Mouse (Mus musculus) heart, adult 2 months (tissue): ENCODE results near the gene Trpm8. TPM values are rescaled to one million over a fixed set of nuclear protein-coding genes. Genes with fewer than 3 reads are reported as not detected.

Experiments used
- DNase-seq, 2 experiments: peaks; one replicate each; pipeline ENCODE4 v3.0.0; 2021
- H3K27ac ChIP-seq: fragments of 200-600 bp; 2 replicates; pipeline ENCODE4 v1.8.1; 2022
- H3K27me3 ChIP-seq: fragments of 200-500 bp; 2 replicates; pipeline ENCODE4 v1.6.1; 2012; ENCODE audit warnings: mild to moderate bottlenecking, low read length, inconsistent platforms, mixed read lengths; ENCODE audit not compliant: control insufficient read depth, insufficient read depth
- H3K36me3 ChIP-seq: fragments of 200-500 bp; 2 replicates; pipeline ENCODE4 v1.6.1; 2012; ENCODE audit warnings: low read length, inconsistent platforms; ENCODE audit not compliant: control insufficient read depth, insufficient read depth
- H3K4me1 ChIP-seq: fragments of 200-500 bp; 2 replicates; pipeline ENCODE4 v1.6.1; 2011; ENCODE audit warnings: low read length; ENCODE audit not compliant: control insufficient read depth, insufficient read depth
- H3K4me3 ChIP-seq: fragments of 200-600 bp; 2 replicates; pipeline ENCODE4 v1.8.1; 2022
- H3K79me2 ChIP-seq: fragments of 200-500 bp; replicated peaks from 2 replicates; pipeline ENCODE4 v1.6.1; 2012; ENCODE audit warnings: mild to moderate bottlenecking, inconsistent platforms, low read length, moderate library complexity, mixed read lengths; ENCODE audit not compliant: control insufficient read depth, insufficient read depth
- H3K9ac ChIP-seq: fragments of 200-500 bp; 2 replicates; pipeline ENCODE4 v1.6.1; 2012; ENCODE audit warnings: low read depth, mild to moderate bottlenecking, control low read depth, inconsistent platforms, low read length, mixed read lengths
- CTCF ChIP-seq: fragments of 200-600 bp; IDR thresholded peaks from 2 replicates; pipeline ENCODE4 v1.8.1; 2022; ENCODE audit warnings: antibody characterized with exemption, mild to moderate bottlenecking, moderate library complexity
- EP300 ChIP-seq: fragments of 200-500 bp; IDR thresholded peaks from 2 replicates; pipeline ENCODE4 v1.6.1; 2011; ENCODE audit warnings: low read depth, low read length, control low read depth; ENCODE audit not compliant: insufficient read depth
- POLR2A ChIP-seq: fragments of 200-500 bp; IDR thresholded peaks from 2 replicates; pipeline ENCODE4 v1.6.1; 2011; ENCODE audit warnings: mild to moderate bottlenecking, low read depth, low read length, control low read depth; ENCODE audit not compliant: insufficient read depth
- WGBS: fragments of 180-500 bp; shearing (Covaris S2); methylation state at CpG from one replicate; pipeline ENCODE4 v1.1.7; 2018; 5-methylcytosine and 5-hydroxymethylcytosine counted together
- intact Hi-C: fragments of 180-260 bp; cut with DNase I; formaldehyde crosslinking; loops from one replicate; pipeline ENCODE4 v1.15.1; 2025
- polyA plus RNA-seq: library from polyadenylated mRNA; depleted of rRNA; stranded (reverse); fragments of >200 nt; gene quantifications from 2 replicates; pipeline ENCODE4 v1.2.3, GENCODE M21; 2012
- total RNA-seq, 2 experiments: library from RNA; stranded (reverse); gene quantifications; 2 replicates each; pipeline ENCODE4 v1.2.3; 2021

The Trpm8 gene
- total and polyA plus RNA-seq, 3 experiments, result not detected

- Histone ChIP-seq H3K4me3 (no peak overlapping the region), H3K36me3 (no peaks in the 10 kb centered on the region), H3K79me2 (no peaks in the 10 kb centered on the region), H3K4me1 (no peaks in the 10 kb centered on the region), H3K27ac (no peak overlapping the region), H3K27me3 (no peaks in the 10 kb centered on the region), H3K9ac (no peak overlapping the region)
- 54% methylated on average over 6 of the region's 6 CpGs for WGBS
- intact Hi-C loops, result no loop called here
- no peak for DNase-seq
- TF ChIP-seq POLR2A (no peak), CTCF (no peak), EP300 (no peak)
These were observed 26.3 kb downstream of the Trpm8 start for GRCm38 (mm10) chr1:88303762-88304161.

- H3K9ac ChIP-seq, result no peak overlapping the region
- DNase-seq, result no peak
- H3K4me1 ChIP-seq, result no peaks in the 10 kb centered on the region
- no peak overlapping the region for H3K27ac ChIP-seq
- no peaks in the 10 kb centered on the region for H3K27me3 ChIP-seq
- no peaks in the 10 kb centered on the region for H3K79me2 ChIP-seq
- H3K4me3 ChIP-seq, result no peak overlapping the region
- intact Hi-C loops, result no loop called here
- TF ChIP-seq EP300, result no peak
- no peak for TF ChIP-seq CTCF
- no peak for TF ChIP-seq POLR2A
- H3K36me3 ChIP-seq, result no peaks in the 10 kb centered on the region
- 53% methylated on average over 8 of the region's 8 CpGs for WGBS
These were observed 27.0 kb downstream of the Trpm8 start for GRCm38 (mm10) chr1:88304261-88304985.

- TF ChIP-seq EP300 (no peak), CTCF (no peak), POLR2A (no peak)
- Histone ChIP-seq H3K4me3 (no peak overlapping the region), H3K9ac (no peak overlapping the region), H3K27me3 (no peaks in the 10 kb centered on the region), H3K36me3 (no peaks in the 10 kb centered on the region), H3K79me2 (no peaks in the 10 kb centered on the region), H3K27ac (no peak overlapping the region), H3K4me1 (no peaks in the 10 kb centered on the region)
- 30% methylated on average over 6 of the region's 6 CpGs for WGBS
- intact Hi-C loops, result no loop called here
- DNase-seq, result no peak
These were observed 27.7 kb downstream of the Trpm8 start for GRCm38 (mm10) chr1:88305018-88305795.

GRCm38 (mm10) chr1:88306543-88306942 lies 29.1 kb downstream of the Trpm8 start:
- H3K27me3 ChIP-seq, result peaks cover 2% of the 10 kb centered on the region; the same call in 1 of the 2 replicates
- intact Hi-C loops, result no loop called here
- 55% methylated on average over 1 of the region's 1 CpGs for WGBS
- no peak overlapping the region for H3K4me3 ChIP-seq
- H3K9ac ChIP-seq, result no peak overlapping the region
- H3K27ac ChIP-seq, result no peak overlapping the region
- H3K79me2 ChIP-seq, result no peaks in the 10 kb centered on the region
- no peak for DNase-seq
- H3K4me1 ChIP-seq, result no peaks in the 10 kb centered on the region
- H3K36me3 ChIP-seq, result no peaks in the 10 kb centered on the region
- TF ChIP-seq POLR2A, result no peak
- TF ChIP-seq EP300, result no peak
- no peak for TF ChIP-seq CTCF

GRCm38 (mm10) chr1:88307180-88307579 lies 29.7 kb downstream of the Trpm8 start:
- WGBS, result 61% methylated on average over 12 of the region's 12 CpGs
- Histone ChIP-seq H3K9ac (no peak overlapping the region), H3K36me3 (no peaks in the 10 kb centered on the region), H3K27ac (no peak overlapping the region), H3K79me2 (no peaks in the 10 kb centered on the region), H3K4me1 (no peaks in the 10 kb centered on the region), H3K4me3 (no peak overlapping the region), H3K27me3 (peaks cover 2% of the 10 kb centered on the region; the same call in 1 of the 2 replicates)
- TF ChIP-seq EP300, result no peak
- TF ChIP-seq CTCF, result no peak
- TF ChIP-seq POLR2A, result no peak
- intact Hi-C loops, result no loop called here
- DNase-seq, result no peak

- DNase-seq, result no peak
- Histone ChIP-seq H3K4me3 (no peak overlapping the region), H3K9ac (no peak overlapping the region), H3K36me3 (no peaks in the 10 kb centered on the region), H3K79me2 (no peaks in the 10 kb centered on the region), H3K4me1 (no peaks in the 10 kb centered on the region), H3K27ac (no peak overlapping the region), H3K27me3 (peaks cover 2% of the 10 kb centered on the region; the same call in 1 of the 2 replicates)
- intact Hi-C loops, result no loop called here
- TF ChIP-seq POLR2A (no peak), EP300 (no peak), CTCF (no peak)
- 37% methylated on average over 2 of the region's 2 CpGs for WGBS
These were observed 31.6 kb downstream of the Trpm8 start for GRCm38 (mm10) chr1:88309020-88309419.
